Mouse (Mus musculus): ENCODE data around the gene Bicra. TPM values are rescaled to one million over a fixed set of nuclear protein-coding genes. Genes with fewer than 3 reads are reported as not detected.

Bicra gene
- polyA plus RNA-seq, 2 experiments from 2014 or later = 3.6 to 3.9 TPM

DNA sequence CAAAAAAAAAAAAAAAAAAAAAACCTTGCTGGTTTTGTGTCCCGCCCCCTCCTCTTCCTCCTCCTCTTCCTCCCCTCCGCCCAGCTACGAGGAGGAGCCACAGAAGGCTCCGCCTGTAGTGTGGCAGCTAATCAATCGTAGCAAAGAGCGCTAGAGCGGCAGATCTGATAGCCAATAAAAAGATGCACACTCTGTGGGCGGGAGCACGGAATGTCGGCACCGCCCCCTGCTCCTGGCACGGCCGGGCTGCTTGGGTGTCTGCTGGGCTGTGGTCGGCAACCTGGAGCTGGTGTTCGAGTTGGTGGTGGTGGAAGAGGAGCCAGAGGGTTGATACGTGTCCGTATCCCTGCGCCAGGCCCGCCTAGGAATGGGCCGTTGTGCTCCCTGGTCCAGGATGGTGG, 443 bp upstream of the Bicra start:
- ATAC-seq = peak; percentile 70

DNA sequence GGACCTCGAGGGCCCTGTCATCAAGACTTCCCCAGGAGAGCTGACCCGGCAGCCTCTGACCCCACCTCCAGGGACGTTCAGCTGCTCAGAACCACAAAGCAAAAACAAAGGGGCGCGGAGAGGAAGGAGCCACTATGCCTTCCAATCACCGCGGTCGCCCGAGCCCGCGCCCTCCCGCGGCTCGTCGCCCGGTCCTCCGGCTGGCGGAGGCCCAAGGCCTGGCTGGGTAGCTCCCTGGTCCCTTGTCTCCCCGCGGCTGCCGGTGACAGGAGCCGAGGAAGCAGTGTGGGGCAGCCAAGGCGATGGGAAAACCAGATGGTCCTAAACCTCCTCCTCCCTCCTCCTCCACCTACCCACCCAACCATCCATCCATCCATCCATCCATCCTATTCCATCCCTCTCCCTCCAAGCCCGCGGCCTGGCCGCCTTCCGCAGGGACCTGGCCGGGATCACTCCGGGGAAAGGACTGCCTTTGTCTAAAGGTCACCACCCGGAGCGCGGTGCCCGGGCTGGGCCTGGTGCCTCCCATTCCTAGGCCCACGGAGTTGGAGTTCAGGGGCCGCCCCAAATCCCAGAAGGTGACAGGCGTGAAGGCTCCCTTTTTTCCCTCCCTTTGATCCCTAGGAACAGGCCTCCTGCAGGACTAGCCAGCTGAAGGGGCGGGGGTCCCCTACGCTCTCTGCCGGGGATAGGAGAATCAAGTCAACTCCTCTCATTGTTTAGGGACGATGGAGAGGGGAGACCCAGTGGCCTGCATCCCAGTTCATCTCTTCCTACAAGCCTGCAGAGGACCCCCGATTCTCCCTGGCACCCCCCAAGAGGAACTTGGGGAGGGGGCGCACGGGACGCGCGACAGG, 1.0 kb downstream of the Bicra start:
- peak; percentile 19 for ATAC-seq

DNA sequence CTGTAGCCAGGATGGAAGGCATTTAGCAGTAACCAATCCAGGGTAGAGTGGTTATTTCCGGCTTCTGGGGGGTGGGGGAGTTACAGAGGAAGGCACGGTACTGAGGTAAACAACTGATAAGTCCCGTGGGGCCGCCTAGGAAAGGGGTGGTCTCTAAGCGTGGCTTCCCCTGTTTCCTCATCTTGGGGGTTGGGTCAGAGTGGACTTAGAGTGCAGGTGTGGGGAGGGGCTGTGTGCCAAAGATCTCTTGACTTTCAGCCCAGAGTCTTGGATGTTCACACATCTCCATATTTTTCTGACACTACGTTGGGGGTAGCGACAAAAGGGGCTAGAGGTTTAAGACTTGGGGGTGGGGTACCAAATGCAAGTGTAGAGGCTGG, 1.6 kb downstream of the Bicra start:
- ATAC-seq = peak; percentile 69

DNA sequence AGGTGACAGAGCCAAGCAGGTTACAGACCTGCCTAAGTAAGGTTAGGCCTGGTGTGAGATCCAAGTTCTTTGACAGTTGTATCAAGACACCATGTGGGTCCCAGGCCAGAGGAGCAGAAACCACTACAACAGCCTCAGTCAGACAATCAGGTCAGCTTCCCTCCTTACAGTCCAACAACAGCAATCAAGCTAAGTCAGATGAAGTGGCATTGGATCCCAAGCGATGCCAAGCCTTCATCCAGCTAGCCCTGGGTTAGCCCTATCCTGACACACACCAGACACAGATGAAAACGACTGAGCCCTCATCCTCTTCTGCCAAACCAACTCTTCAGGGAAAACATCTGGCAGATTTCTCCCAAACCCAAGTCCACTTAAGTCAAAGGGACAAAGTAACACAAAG, 2.2 kb downstream of the Bicra start:
- ATAC-seq = no peak

DNA sequence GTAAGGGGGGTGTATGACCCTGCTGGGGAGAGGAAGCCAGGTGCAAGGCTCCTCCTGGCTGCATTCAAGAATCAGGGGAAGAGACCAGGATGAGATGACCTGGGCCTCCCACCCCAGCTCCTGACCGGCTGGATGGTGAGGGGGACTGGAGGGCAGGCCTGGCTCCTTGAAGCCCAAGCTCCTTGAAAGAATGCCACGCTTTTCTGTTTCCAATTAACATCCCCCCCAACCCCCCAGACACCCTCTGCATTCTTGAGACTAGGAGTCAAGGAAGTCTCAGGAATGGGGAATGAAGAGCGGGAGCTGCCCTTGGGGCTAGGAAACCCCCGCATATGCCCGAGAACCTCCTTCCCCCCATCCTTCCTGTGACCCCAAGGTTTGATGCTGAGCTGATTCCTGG, 3.2 kb downstream of the Bicra start:
- ATAC-seq = no peak

DNA sequence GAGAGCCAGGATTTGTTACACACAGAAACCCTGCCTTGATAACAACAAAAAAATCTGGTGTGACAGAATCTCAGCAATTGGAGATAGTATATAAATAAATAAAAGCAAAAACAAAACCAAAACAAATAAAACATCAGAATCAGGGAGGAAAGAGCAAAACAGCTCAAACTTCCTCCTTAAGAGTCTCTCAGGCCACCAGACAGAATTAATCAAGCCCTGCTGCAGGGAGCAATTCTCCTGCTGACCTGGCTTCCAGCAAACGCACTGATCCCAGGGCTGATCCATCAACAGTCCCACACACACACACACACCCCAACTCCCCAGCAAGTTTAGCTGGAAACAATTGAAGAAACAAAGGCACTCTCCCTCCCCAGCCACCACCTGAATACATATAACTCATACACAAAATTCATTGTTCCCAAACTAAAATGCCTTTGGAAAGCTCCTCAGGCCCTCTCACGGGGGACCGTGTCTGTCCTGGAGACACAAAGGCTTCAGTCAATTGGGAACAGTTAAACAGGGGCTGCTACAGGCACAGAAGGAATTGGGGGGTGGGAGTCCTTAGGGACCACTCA, 3.8 kb downstream of the Bicra start:
- no peak for ATAC-seq

DNA sequence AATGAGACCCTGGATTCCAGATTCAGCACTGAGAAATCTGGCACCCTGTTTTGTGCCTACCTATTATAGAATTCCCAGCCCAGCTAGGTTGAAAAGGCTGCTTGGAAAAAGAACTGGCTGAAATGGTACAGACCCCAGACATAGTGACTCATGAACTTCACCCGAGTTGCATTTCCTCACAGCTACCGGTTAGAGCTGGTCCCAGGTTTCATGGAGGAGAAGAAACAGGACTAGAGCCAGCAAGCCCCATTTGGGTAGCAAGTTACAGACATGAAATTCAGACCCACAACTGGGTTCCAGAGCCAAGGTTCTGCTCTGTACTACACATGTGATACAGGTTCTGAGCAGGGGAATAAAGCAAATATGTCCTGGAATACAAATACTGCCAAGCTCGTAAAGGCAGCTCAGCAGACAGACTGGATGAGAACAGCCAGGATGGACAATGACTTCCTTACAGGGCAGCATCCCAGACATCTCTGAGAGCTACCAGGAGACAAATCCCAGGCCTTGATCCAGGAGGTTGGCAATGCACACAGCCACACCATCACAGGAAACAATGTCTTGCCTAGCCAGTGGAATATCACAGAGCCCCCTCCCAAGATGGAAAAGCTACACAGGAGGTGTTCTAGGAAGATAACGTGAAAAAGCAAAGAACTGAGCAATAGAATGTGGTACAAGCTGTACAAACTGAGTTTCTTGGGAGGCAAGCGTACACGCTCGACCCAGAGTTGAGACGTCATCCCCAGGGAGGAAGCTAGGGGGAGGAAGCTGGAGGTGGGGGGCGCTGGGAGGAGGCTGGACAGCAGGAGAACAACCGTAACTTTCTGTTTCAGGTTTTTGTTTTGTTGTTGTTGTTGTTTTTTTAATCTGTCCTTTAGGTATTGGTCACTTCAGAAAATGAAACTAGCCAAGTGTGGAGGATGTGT, 4.6 kb downstream of the Bicra start:
- no peak for ATAC-seq

DNA sequence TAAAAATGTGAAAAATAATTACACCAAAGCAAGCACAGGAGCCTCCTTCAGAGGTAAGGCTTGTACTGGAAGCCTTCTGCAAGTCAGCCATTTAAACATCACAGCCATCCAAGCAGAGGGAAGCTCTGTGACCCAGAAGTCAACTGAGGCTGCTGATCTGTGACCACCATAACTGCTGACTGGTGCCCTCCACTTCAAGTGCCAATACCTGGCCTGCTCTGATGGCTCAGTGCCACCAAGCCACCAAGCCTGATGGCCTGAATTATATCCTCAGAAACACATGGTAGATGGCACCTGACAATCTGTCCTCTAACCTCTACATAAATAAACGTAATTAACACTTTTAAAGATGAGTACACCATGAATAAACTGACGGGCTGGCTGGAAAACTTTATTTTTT, 6.5 kb downstream of the Bicra start:
- no peak for ATAC-seq

DNA sequence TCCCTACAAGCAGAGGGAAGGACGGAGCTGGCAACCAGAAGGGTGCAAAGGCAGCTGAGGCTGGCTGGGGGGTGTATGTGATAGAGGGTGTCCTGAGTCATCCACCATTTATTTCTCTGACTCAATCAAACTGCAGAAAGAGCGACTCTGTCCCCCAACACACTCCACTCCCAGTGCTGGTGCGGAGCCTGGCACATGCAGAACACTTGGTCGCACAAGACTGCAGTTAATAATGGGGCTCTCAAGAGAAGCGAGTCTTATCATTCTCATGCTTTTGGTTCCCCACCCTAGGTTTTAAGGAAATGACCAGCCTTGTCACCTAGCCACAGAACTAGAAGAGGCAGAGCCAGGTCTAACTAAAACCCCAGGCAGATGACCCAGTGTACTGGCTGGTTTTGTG, 8.4 kb downstream of the Bicra start:
- ATAC-seq = no peak

DNA sequence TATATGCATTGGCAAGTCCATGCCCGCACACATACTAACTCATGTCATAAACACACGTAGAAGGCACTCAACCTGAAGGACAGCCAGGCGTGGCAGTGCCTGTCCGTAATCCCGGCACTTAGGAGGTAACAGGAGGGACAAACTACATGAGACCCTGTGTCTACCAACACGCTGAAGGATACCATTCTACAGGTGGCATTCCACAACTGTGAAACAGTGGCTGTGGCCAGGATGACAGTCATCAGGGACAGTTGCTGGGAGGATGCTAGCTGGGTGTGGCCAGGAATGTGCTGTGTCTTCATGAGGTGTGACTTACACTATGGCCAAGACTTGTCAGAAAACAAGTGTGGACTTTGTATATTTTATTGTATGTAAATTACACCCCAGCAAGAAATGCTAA, 10.7 kb downstream of the Bicra start:
- no peak for ATAC-seq

DNA sequence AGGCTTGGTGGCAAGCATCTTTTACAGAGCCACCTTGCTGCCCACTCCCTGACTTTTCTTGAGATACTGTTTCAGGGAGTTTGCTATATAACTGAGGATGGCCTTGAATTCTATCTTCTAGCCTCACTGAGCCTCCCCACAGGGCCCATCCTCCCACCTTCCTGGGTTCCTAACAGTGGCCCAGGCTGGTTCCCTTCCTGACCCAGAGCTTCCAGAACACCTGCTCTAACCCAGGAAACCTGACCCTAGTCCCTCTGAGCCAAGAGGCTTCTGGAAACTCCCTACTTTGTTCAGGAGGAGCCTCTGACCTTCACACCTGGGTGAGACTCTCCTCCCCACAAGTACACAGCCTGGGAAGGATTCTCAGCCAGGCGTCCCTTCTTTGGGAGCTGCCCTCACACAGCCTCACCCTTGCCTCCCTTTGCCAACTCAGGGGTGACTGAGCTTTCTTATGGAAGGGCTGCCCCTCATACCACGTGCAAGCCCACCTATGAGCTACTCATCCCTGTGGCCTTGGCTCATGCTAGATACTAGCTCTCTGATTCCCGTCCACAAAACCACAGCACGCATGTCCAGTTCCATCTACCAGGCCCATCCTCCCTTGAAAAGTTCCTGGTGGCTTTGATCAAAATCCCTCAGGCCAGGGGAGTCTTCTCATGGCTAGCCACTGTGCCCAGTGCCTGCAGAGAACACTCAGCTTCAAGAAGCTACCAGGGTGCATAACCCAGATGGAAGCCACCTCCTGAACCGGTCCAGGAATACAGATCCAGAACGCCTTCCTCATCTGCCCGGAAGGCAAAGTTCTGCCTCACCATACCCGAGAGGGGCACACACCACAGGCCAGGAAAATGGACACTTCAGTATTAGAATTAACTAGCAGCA, 13.9 kb downstream of the Bicra start:
- ATAC-seq = no peak

DNA sequence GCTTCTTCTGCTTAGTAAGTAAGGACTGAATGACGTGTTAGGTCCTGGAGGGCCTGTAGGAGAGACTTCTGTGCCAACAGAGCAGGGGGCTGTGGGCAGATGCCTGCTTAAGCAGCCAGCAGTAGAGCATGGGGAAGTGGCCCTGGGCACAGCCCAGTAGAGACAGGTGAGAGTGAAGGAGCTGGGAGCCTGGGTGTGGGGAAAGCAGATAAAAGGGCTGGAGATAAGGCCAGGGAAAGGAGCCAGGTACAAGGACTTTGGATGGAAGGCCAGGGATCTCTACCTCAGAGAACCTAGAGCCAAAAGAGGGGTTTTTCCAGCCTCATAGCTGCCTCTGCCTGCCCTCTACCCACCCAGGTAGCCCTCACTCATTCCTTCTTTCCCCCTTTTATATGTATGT, 14.7 kb downstream of the Bicra start:
- no peak for ATAC-seq

DNA sequence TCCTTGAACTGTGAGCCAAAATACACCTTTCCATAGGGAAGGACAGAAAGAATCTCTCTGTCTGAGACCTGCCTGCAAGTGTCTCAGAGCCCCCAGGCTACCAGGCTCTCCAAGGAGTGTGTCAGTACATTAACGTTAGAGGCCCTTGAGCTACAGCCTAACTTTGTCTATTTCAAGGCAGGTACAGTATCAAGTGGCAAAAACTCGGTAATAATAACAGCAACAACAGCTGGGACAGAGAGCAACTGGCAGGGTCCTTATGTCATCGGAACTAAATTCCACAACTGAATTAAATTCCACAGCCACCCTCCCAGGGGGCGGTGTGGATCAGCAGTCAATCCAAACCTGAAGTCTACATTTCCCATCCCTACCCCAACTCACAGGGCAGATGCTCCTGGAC, 16.6 kb downstream of the Bicra start:
- no peak for ATAC-seq

DNA sequence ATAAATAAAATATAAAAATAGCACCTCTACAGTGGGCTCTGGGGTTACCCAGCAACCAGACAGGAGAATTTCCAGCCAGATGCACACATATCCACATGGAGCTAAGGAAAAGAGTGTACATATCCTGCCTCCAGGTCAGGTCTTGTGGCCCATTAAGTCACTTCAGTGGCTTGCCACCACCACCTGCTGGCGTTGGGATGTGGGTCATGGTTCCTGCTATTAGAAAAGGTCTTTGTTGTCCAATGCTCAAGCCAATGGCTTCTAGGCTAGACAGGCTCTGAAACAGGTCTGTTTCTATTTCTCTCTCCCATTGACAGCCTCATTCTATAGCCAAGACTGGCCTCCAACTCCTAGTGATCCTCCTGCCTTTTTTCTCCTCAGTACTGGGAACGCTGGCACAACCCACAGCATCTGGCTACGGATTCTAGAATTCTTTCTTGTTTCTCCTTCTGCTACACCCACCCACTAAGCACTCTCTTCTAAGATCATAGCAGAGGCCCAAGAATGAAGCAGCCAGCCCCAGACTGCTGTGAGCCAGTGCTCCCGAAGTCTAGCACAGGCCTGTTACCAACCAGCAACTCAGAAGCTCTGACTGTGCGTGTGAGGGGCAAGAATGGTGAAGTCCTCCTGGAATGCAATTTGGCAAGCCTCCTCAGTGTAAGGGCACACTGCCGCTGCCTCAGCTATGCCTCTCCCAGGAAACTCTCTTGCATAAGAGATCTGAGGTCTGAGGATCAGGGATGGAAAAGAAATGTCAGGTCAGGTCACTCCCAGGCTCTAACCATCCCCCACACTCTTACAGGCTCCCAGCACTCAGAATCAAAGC, 19.4 kb downstream of the Bicra start:
- ATAC-seq = no peak

DNA sequence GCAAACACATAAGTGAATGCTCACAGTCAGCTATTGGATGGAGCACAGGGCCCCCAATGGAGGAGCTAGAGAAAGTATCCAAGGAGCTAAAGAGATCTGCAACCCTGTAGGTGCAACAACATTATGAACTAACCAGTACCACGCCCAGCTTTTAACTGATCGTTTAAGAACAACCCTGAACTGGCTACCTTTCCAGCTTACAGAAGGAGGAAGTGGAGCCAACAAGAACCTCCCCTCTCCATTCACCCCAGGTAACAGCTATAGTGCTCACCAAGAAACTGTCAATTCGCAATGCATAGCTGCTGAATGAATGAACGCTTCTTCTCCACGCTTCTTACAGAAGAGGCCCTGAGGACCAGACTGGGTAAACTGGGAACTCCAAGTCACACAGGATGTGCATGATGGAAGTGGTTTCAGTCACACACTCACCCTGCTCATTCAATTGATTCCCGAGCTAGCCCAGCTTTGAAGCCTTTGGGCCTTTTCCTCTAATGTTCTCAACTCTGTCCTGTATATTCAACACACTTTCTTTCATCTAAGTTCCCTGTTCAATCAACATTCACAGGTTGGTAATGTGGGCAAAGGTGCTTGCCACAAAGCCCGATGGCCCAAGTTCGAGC, 23.0 kb downstream of the Bicra start:
- ATAC-seq = no peak

DNA sequence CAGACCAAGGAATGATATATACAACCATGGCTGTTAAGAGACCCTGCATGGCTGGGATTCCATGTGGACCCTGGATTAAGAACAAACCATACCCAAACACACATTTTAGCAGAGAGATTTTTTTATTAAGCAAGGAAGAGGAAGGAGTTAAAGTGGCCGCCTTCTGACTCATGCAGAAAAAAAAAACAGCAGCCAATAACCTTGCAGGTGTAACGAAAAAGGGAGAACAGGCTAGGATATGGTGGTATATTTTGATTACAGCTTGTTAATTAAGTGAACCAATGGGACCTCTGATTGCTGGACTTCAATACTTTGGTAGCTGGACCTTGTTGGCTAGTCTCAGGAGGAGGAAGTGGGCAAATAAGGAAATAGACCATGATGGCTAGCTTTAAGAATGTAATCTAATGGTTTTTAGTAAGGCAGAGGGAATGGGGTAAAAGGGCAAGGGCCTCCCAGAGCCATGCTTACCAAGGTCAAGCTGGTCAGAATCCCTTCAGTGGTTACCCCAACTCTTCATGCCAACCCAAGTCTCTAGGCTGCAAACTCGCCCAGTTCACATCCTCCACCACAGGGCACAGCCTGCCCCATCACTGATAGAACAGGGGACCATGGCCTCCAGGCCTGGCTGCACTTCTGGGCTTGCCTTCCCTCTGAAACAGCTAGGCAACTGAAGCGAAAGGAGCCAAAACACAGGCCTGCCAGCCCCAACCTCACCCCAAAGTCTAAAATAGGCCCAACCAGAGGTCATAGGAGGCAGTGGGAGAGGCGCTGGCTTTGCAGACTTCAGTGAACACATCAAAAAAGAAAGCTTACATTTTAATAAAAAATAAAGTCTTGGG, 28.2 kb downstream of the Bicra start:
- no peak for ATAC-seq

DNA sequence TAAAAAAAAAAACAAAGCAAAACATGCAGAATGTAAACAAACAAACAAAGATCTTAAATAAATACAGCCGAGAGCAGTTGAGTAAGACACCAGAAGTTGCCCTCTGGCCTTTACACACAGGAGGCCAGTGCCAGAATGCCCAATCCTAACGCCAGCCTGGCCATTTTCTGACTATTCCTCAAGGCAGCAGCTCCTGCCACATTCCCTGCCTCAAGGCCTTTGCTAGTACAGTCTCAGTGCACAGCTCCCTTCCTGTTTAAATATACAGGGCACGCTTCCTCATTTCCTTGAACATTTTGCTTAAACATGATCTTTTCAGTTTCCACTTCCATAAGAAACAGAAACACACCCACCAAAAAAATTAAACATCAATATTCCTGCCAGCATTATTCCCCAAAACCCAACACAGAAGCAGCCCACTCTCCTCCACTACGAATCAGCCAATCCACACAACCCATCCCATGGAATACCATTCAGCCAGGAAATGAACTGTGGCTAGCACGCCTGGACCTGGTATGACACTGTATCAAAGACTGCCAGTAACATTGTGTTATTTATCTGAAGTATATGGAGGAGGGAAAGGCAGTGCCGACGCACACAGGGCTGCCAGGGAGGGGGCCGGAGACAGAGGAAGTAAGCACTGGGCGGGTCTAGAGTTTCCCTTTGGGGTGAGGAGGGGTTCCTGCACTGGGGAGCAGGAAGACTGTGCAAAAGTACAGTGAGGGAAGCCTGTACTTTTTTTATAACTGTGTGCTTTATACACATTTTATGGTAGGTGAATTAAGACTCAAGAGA, 29.5 kb downstream of the Bicra start:
- ATAC-seq = peak; percentile 97

DNA sequence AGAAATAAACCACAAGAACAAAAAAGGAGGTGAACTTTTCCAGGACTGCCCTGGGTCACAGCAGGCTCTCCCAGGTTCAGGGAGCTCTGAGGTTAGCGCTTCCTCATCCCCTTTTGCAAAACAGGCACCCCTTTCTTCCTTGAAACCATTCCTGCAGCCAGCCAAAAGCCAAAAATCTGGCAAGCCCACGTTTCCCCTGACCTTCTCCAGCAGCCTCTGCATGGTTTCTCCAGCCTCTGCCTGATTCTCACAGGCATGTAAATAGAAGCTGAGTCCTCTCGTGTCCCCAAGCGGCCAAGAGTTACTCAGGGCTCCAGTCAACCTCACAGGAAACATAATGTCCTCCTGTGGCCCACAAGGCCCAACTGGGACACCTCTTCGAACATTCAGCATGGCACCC, 32.3 kb downstream of the Bicra start:
- no peak for ATAC-seq

DNA sequence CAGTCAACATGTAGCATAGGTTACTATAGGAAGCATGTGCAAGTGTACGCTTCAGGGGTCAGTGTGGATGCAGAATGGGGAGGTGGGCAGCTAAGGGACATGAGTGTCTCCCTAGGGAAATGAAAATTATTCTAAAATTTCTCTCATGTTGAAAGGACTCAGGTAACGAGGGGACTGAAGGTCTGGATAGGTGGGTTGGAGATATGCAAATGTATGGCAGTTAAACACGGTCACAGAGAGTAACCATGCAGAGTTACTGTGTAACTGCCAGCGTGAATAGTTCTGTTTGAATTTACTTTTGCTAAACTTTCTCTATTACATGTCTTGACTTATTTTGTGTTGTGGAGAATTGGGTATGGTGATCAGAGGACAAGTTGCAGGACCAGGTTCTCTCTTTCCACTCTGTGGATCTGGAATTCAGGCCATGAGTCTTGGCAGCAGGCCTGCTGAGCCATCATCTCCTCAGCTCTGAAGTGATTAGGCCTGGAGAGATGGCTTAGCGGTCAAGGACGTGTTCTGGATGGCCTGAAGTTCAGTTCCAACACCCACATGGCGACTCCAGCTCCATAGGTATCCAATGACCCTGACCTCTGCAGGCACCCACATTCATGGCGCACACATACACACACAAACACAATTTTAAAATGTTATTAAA, 33.1 kb downstream of the Bicra start:
- ATAC-seq = no peak
